Mouse (Mus musculus): ENCODE results near the gene Kif16b. TPM values are rescaled to one million over a fixed set of nuclear protein-coding genes. Genes with fewer than 3 reads are reported as not detected.

The Kif16b gene
- polyA plus RNA-seq, 1 experiment: 20.7 TPM

GRCm38 (mm10) chr2:142900120-142900861 is 1.0 kb downstream of the Kif16b start:
- peaks cover 19% of the 10 kb centered on the region for H3K4me1 ChIP-seq (ENCODE audit: control insufficient read depth, insufficient read depth, low read length)

GRCm38 (mm10) chr2:142893780-142894179 is 7.6 kb downstream of the Kif16b start:
- Histone ChIP-seq H3K27ac (ENCODE audit: insufficient read depth, low read depth, low read length) (no peak overlapping the region), H3K4me1 (ENCODE audit: control insufficient read depth, insufficient read depth, low read length) (peaks cover 35% of the 10 kb centered on the region), H3K4me3 (ENCODE audit: insufficient read depth, low read length) (no peak overlapping the region)
- no peak for TF ChIP-seq POLR2A (IDR thresholded peaks at IDR 0.05; ENCODE audit: borderline replicate concordance, low read depth, low read length)
- no peak for TF ChIP-seq CTCF (IDR thresholded peaks at IDR 0.05; ENCODE audit: low read depth, low read length)

More at GRCm38 (mm10) chr2:142900120-142900861, 1.0 kb downstream of the Kif16b start:
- no peak for TF ChIP-seq CTCF (IDR thresholded peaks at IDR 0.05; ENCODE audit: low read depth, low read length)
- no peak for TF ChIP-seq POLR2A (IDR thresholded peaks at IDR 0.05; ENCODE audit: borderline replicate concordance, low read depth, low read length)
- peak overlapping the region; percentile 76 for H3K4me3 ChIP-seq (ENCODE audit: insufficient read depth, low read length)
- peak overlapping the region; percentile 42 for H3K27ac ChIP-seq (ENCODE audit: insufficient read depth, low read depth, low read length)

GRCm38 (mm10) chr2:142891283-142891682 is 10.0 kb downstream of the Kif16b start:
- H3K4me1 ChIP-seq (ENCODE audit: control insufficient read depth, insufficient read depth, low read length): peaks cover 35% of the 10 kb centered on the region
- no peak for TF ChIP-seq CTCF (IDR thresholded peaks at IDR 0.05; ENCODE audit: low read depth, low read length)
- TF ChIP-seq POLR2A (IDR thresholded peaks at IDR 0.05; ENCODE audit: borderline replicate concordance, low read depth, low read length): no peak
- H3K4me3 ChIP-seq (ENCODE audit: insufficient read depth, low read length): no peak overlapping the region
- no peak overlapping the region; the same call in 1 of the 2 replicates for H3K27ac ChIP-seq (ENCODE audit: insufficient read depth, low read depth, low read length)

GRCm38 (mm10) chr2:142884456-142884855 is 16.9 kb downstream of the Kif16b start:
- H3K4me1 ChIP-seq (ENCODE audit: control insufficient read depth, insufficient read depth, low read length): peaks cover 25% of the 10 kb centered on the region
- no peak overlapping the region for H3K27ac ChIP-seq (ENCODE audit: insufficient read depth, low read depth, low read length)
- H3K4me3 ChIP-seq (ENCODE audit: insufficient read depth, low read length): no peak overlapping the region
- no peak for TF ChIP-seq CTCF (IDR thresholded peaks at IDR 0.05; ENCODE audit: low read depth, low read length)
- no peak for TF ChIP-seq POLR2A (IDR thresholded peaks at IDR 0.05; ENCODE audit: borderline replicate concordance, low read depth, low read length)

GRCm38 (mm10) chr2:142883625-142883994 is 17.7 kb downstream of the Kif16b start:
- TF ChIP-seq POLR2A (IDR thresholded peaks at IDR 0.05; ENCODE audit: borderline replicate concordance, low read depth, low read length) (no peak), CTCF (IDR thresholded peaks at IDR 0.05; ENCODE audit: low read depth, low read length) (no peak)
- peaks cover 32% of the 10 kb centered on the region for H3K4me1 ChIP-seq (ENCODE audit: control insufficient read depth, insufficient read depth, low read length)
- H3K4me3 ChIP-seq (ENCODE audit: insufficient read depth, low read length): no peak overlapping the region
- H3K27ac ChIP-seq (ENCODE audit: insufficient read depth, low read depth, low read length): no peak overlapping the region

GRCm38 (mm10) chr2:142882871-142883624 is 18.3 kb downstream of the Kif16b start:
- no peak overlapping the region for H3K27ac ChIP-seq (ENCODE audit: insufficient read depth, low read depth, low read length)
- peaks cover 34% of the 10 kb centered on the region for H3K4me1 ChIP-seq (ENCODE audit: control insufficient read depth, insufficient read depth, low read length)
- TF ChIP-seq CTCF (IDR thresholded peaks at IDR 0.05; ENCODE audit: low read depth, low read length) (no peak), POLR2A (IDR thresholded peaks at IDR 0.05; ENCODE audit: borderline replicate concordance, low read depth, low read length) (no peak)
- H3K4me3 ChIP-seq (ENCODE audit: insufficient read depth, low read length): no peak overlapping the region

GRCm38 (mm10) chr2:142882466-142882865 is 18.9 kb downstream of the Kif16b start:
- no peak for TF ChIP-seq POLR2A (IDR thresholded peaks at IDR 0.05; ENCODE audit: borderline replicate concordance, low read depth, low read length)
- TF ChIP-seq CTCF (IDR thresholded peaks at IDR 0.05; ENCODE audit: low read depth, low read length): no peak
- no peak overlapping the region for H3K27ac ChIP-seq (ENCODE audit: insufficient read depth, low read depth, low read length)
- peaks cover 34% of the 10 kb centered on the region for H3K4me1 ChIP-seq (ENCODE audit: control insufficient read depth, insufficient read depth, low read length)
- no peak overlapping the region for H3K4me3 ChIP-seq (ENCODE audit: insufficient read depth, low read length)

GRCm38 (mm10) chr2:142881177-142881576 is 20.2 kb downstream of the Kif16b start:
- no peak overlapping the region for H3K27ac ChIP-seq (ENCODE audit: insufficient read depth, low read depth, low read length)
- H3K4me3 ChIP-seq (ENCODE audit: insufficient read depth, low read length): no peak overlapping the region
- H3K4me1 ChIP-seq (ENCODE audit: control insufficient read depth, insufficient read depth, low read length): peaks cover 34% of the 10 kb centered on the region
- TF ChIP-seq CTCF (IDR thresholded peaks at IDR 0.05; ENCODE audit: low read depth, low read length) (no peak), POLR2A (IDR thresholded peaks at IDR 0.05; ENCODE audit: borderline replicate concordance, low read depth, low read length) (no peak)

GRCm38 (mm10) chr2:142879257-142879818 is 22.0 kb downstream of the Kif16b start:
- H3K4me3 ChIP-seq (ENCODE audit: insufficient read depth, low read length): no peak overlapping the region
- H3K4me1 ChIP-seq (ENCODE audit: control insufficient read depth, insufficient read depth, low read length): peaks cover 39% of the 10 kb centered on the region
- no peak for TF ChIP-seq CTCF (IDR thresholded peaks at IDR 0.05; ENCODE audit: low read depth, low read length)
- TF ChIP-seq POLR2A (IDR thresholded peaks at IDR 0.05; ENCODE audit: borderline replicate concordance, low read depth, low read length): no peak
- no peak overlapping the region for H3K27ac ChIP-seq (ENCODE audit: insufficient read depth, low read depth, low read length)

GRCm38 (mm10) chr2:142876636-142877035 is 24.7 kb downstream of the Kif16b start:
- H3K4me3 ChIP-seq (ENCODE audit: insufficient read depth, low read length): no peak overlapping the region
- no peak for TF ChIP-seq CTCF (IDR thresholded peaks at IDR 0.05; ENCODE audit: low read depth, low read length)
- TF ChIP-seq POLR2A (IDR thresholded peaks at IDR 0.05; ENCODE audit: borderline replicate concordance, low read depth, low read length): no peak
- H3K27ac ChIP-seq (ENCODE audit: insufficient read depth, low read depth, low read length): no peak overlapping the region
- peaks cover 25% of the 10 kb centered on the region for H3K4me1 ChIP-seq (ENCODE audit: control insufficient read depth, insufficient read depth, low read length)

Data from bone marrow macrophage, adult 2 months (primary cell).